Mouse (Mus musculus): Measurements from ENCODE around the gene Suv39h2.

Gene Suv39h2

GRCm38 (mm10) chr2:3474861-3475283 is at the start of gene Suv39h2:
Gene Suv39h2, minus strand, starts transcription at chr2:3475031.
- DNase-seq, result peak; percentile 99

- DNase-seq, result no peak
Observed at GRCm38 (mm10) chr2:3522558-3522957, 47.7 kb upstream of the Suv39h2 start.

- DNase-seq, result peak; percentile 91
Observed at GRCm38 (mm10) chr2:3512552-3513454, 38.0 kb upstream of the Suv39h2 start, which contains the start of the genes Gm45902, Hspa14 and Cdnf. Gene Gm45902, minus strand, starts transcription at chr2:3512790. Gene Hspa14, minus strand, starts transcription at chr2:3512814. Gene Cdnf, plus strand, starts transcription at chr2:3513030.

GRCm38 (mm10) chr2:3512076-3512475 is 37.2 kb upstream of the Suv39h2 start:
- peak; percentile 62 for DNase-seq

- DNase-seq, result no peak
Observed at GRCm38 (mm10) chr2:3500886-3501285, 26.1 kb upstream of the Suv39h2 start.

- no peak for DNase-seq
Observed at GRCm38 (mm10) chr2:3499543-3499942, 24.7 kb upstream of the Suv39h2 start.

- no peak for DNase-seq
Observed at GRCm38 (mm10) chr2:3493833-3494409, 19.1 kb upstream of the Suv39h2 start.

- DNase-seq, result no peak
Observed at GRCm38 (mm10) chr2:3489816-3490215, 15.0 kb upstream of the Suv39h2 start.

- DNase-seq, result no peak
Observed at GRCm38 (mm10) chr2:3480239-3480638, 5.4 kb upstream of the Suv39h2 start.

GRCm38 (mm10) chr2:3475746-3476251 is 968 bp upstream of the Suv39h2 start:
- no peak for DNase-seq

GRCm38 (mm10) chr2:3474361-3474805 is 448 bp downstream of the Suv39h2 start:
- DNase-seq, result peak; percentile 75

- DNase-seq, result no peak
Observed at GRCm38 (mm10) chr2:3473891-3474290, 940 bp downstream of the Suv39h2 start.

GRCm38 (mm10) chr2:3456590-3456989 is 18.2 kb downstream of the Suv39h2 start:
- DNase-seq, result peak; percentile 35

GRCm38 (mm10) chr2:3453096-3453495 is 21.7 kb downstream of the Suv39h2 start:
- no peak for DNase-seq

GRCm38 (mm10) chr2:3449431-3449830 is 25.4 kb downstream of the Suv39h2 start:
- no peak for DNase-seq

- no peak for DNase-seq
Observed at GRCm38 (mm10) chr2:3445984-3446383, 28.8 kb downstream of the Suv39h2 start.

GRCm38 (mm10) chr2:3444206-3444605 is 30.6 kb downstream of the Suv39h2 start:
- DNase-seq, result no peak

- DNase-seq, result no peak
Observed at GRCm38 (mm10) chr2:3437956-3438355, 36.9 kb downstream of the Suv39h2 start.

- DNase-seq, result no peak
Observed at GRCm38 (mm10) chr2:3435369-3436061, 39.3 kb downstream of the Suv39h2 start.

- DNase-seq, result peak; percentile 73
Observed at GRCm38 (mm10) chr2:3430956-3431355, 43.9 kb downstream of the Suv39h2 start.

GRCm38 (mm10) chr2:3424579-3424910 is 50.3 kb downstream of the Suv39h2 start:
- DNase-seq, result no peak

- peak; percentile 93 for DNase-seq
Observed at GRCm38 (mm10) chr2:3423841-3424578, 50.8 kb downstream of the Suv39h2 start, which contains the start of gene Dclre1c. Gene Dclre1c, plus strand, starts transcription at chr2:3424131.

All from thymus, postnatal 4 days (tissue).